Mouse (Mus musculus) liver, embryonic 12.5 days (tissue): ENCODE results near the gene Pygo1. TPM values are rescaled to one million over a fixed set of nuclear protein-coding genes. Genes with fewer than 3 reads are reported as not detected.
A peak's percentile ranks its signal among the peaks of the same experiment; 100 is the strongest.

Experiments used
- ATAC-seq: fragments of 200-750 bp; cut with Nextera tagmentation; 2 replicates; pipeline ENCODE4 v1.8.0; 2017; ENCODE audit warnings: moderate number of reproducible peaks, mild to moderate bottlenecking, moderate library complexity
- H3K27ac ChIP-seq: fragments of 300-500 bp; sonication (generic); 2 replicates; pipeline ENCODE4 v1.5.1; 2016; ENCODE audit warnings: mild to moderate bottlenecking
- H3K27me3 ChIP-seq: fragments of 300-500 bp; sonication (generic); replicated peaks from 2 replicates; pipeline ENCODE4 v1.6.1; 2016; ENCODE audit warnings: mild to moderate bottlenecking, moderate library complexity
- H3K36me3 ChIP-seq: fragments of 300-500 bp; sonication (generic); 2 replicates; pipeline ENCODE4 v1.6.1; 2016; ENCODE audit warnings: mild to moderate bottlenecking, moderate library complexity
- H3K4me1 ChIP-seq: fragments of 300-500 bp; sonication (generic); 2 replicates; pipeline ENCODE4 v1.6.1; 2016
- H3K4me2 ChIP-seq: fragments of 300-500 bp; sonication (generic); 2 replicates; pipeline ENCODE4 v1.6.1; 2016; ENCODE audit warnings: mild to moderate bottlenecking, moderate library complexity
- H3K4me3 ChIP-seq: fragments of 300-500 bp; sonication (generic); 2 replicates; pipeline ENCODE4 v1.5.1; 2016; ENCODE audit warnings: mild to moderate bottlenecking, moderate library complexity
- H3K9ac ChIP-seq: fragments of 300-500 bp; sonication (generic); 2 replicates; pipeline ENCODE4 v1.6.1; 2016; ENCODE audit warnings: mild to moderate bottlenecking, moderate library complexity
- H3K9me3 ChIP-seq: fragments of 300-500 bp; sonication (generic); replicated peaks from 2 replicates; pipeline ENCODE4 v1.6.1; 2016; ENCODE audit warnings: mild to moderate bottlenecking, moderate library complexity
- WGBS: fragments of 180-500 bp; shearing (Covaris S2); methylation state at CpG from one replicate; pipeline ENCODE4 v1.1.7; 2016; ENCODE audit not compliant: insufficient replicate concordance; 5-methylcytosine and 5-hydroxymethylcytosine counted together
- polyA plus RNA-seq: library from polyadenylated mRNA; unstranded; fragments of >200 nt; fragmentation: Nextera tagmentation; extraction: Ambion mirVana; gene quantifications from 2 replicates; pipeline ENCODE4 v1.2.1, GENCODE M21; 2016

The Pygo1 gene
- polyA plus RNA-seq, 1 experiment from 2014 or later = 0.35 TPM

GRCm38 (mm10) chr9:72974734-72975133, 49.3 kb downstream of the Pygo1 start:
- WGBS = 71% methylated on average over 5 of the region's 5 CpGs
- Histone ChIP-seq H3K27me3 (no peaks in the 10 kb centered on the region), H3K36me3 (no peaks in the 10 kb centered on the region), H3K4me3 (no peak overlapping the region), H3K27ac (no peak overlapping the region), H3K9me3 (no peaks in the 10 kb centered on the region), H3K4me2 (no peak overlapping the region), H3K4me1 (no peaks in the 10 kb centered on the region), H3K9ac (no peak overlapping the region)
- ATAC-seq = no peak

- no peak overlapping the region for H3K9ac ChIP-seq
- H3K4me2 ChIP-seq = no peak overlapping the region
- no peaks in the 10 kb centered on the region for H3K36me3 ChIP-seq
- no peaks in the 10 kb centered on the region for H3K4me1 ChIP-seq
- no peaks in the 10 kb centered on the region for H3K27me3 ChIP-seq
- H3K27ac ChIP-seq = no peak overlapping the region
- no peak for ATAC-seq
- WGBS = 65% methylated on average over 1 of the region's 1 CpGs
- no peak overlapping the region for H3K4me3 ChIP-seq
- no peaks in the 10 kb centered on the region for H3K9me3 ChIP-seq
Measured at GRCm38 (mm10) chr9:72975242-72975641, 49.8 kb downstream of the Pygo1 start.

GRCm38 (mm10) chr9:72983066-72983465, 57.6 kb downstream of the Pygo1 start:
- Histone ChIP-seq H3K4me2 (no peak overlapping the region), H3K9me3 (no peaks in the 10 kb centered on the region), H3K9ac (no peak overlapping the region), H3K27ac (no peak overlapping the region), H3K4me1 (peaks cover 19% of the 10 kb centered on the region), H3K36me3 (no peaks in the 10 kb centered on the region), H3K4me3 (no peak overlapping the region), H3K27me3 (no peaks in the 10 kb centered on the region)
- ATAC-seq = no peak
- 45% methylated on average over 2 of the region's 2 CpGs for WGBS

- H3K4me2 ChIP-seq = peak within 1 kb of the TSS; percentile 95
- no peaks in the 10 kb centered on the region for H3K9me3 ChIP-seq
- peak within 1 kb of the TSS; percentile 83 for H3K4me3 ChIP-seq
- H3K27me3 ChIP-seq = no peaks in the 10 kb centered on the region
- WGBS = under 1% methylated on average over 88 of the region's 88 CpGs
- H3K4me1 ChIP-seq = peaks cover 19% of the 10 kb centered on the region
- ATAC-seq = peak; percentile 99
- H3K36me3 ChIP-seq = no peaks in the 10 kb centered on the region
- peak within 1 kb of the TSS; percentile 80 for H3K9ac ChIP-seq
- H3K27ac ChIP-seq = peak within 1 kb of the TSS; percentile 82
Measured at GRCm38 (mm10) chr9:72985250-72986220, 60.1 kb downstream of the Pygo1 start, which contains the start of the genes Ccpg1os and Ccpg1. Gene Ccpg1os, minus strand, starts transcription at chr9:72985382. Gene Ccpg1, plus strand, starts transcription at chr9:72985429.

GRCm38 (mm10) chr9:72987703-72988102, 62.3 kb downstream of the Pygo1 start:
- H3K27me3 ChIP-seq = no peaks in the 10 kb centered on the region
- no peak overlapping the region for H3K4me2 ChIP-seq
- H3K4me3 ChIP-seq = no peak overlapping the region
- H3K9me3 ChIP-seq = no peaks in the 10 kb centered on the region
- no peaks in the 10 kb centered on the region for H3K36me3 ChIP-seq
- peaks cover 19% of the 10 kb centered on the region for H3K4me1 ChIP-seq
- H3K27ac ChIP-seq = no peak overlapping the region
- no peak overlapping the region for H3K9ac ChIP-seq
- no peak for ATAC-seq
- WGBS = 38% methylated on average over 3 of the region's 3 CpGs

GRCm38 (mm10) chr9:72988706-72989105, 63.3 kb downstream of the Pygo1 start:
- no peaks in the 10 kb centered on the region for H3K9me3 ChIP-seq
- peaks cover 19% of the 10 kb centered on the region for H3K4me1 ChIP-seq
- H3K27me3 ChIP-seq = no peaks in the 10 kb centered on the region
- H3K9ac ChIP-seq = no peak overlapping the region
- no peak overlapping the region for H3K4me3 ChIP-seq
- H3K27ac ChIP-seq = no peak overlapping the region
- ATAC-seq = no peak
- no peaks in the 10 kb centered on the region for H3K36me3 ChIP-seq
- 81% methylated on average over 5 of the region's 5 CpGs for WGBS
- no peak overlapping the region for H3K4me2 ChIP-seq

GRCm38 (mm10) chr9:72991420-72991819, 66.0 kb downstream of the Pygo1 start:
- Histone ChIP-seq H3K4me1 (peaks cover 3% of the 10 kb centered on the region), H3K36me3 (no peaks in the 10 kb centered on the region), H3K27me3 (no peaks in the 10 kb centered on the region), H3K27ac (no peak overlapping the region), H3K9ac (no peak overlapping the region), H3K4me3 (no peak overlapping the region), H3K4me2 (no peak overlapping the region), H3K9me3 (no peaks in the 10 kb centered on the region)
- 87% methylated on average over 2 of the region's 2 CpGs for WGBS
- ATAC-seq = no peak

- Histone ChIP-seq H3K27me3 (no peaks in the 10 kb centered on the region), H3K4me3 (no peak overlapping the region), H3K9ac (no peak overlapping the region), H3K27ac (no peak overlapping the region), H3K4me2 (no peak overlapping the region), H3K4me1 (no peaks in the 10 kb centered on the region), H3K9me3 (no peaks in the 10 kb centered on the region), H3K36me3 (no peaks in the 10 kb centered on the region)
- ATAC-seq = no peak
- 73% methylated on average over 5 of the region's 5 CpGs for WGBS
Measured at GRCm38 (mm10) chr9:72992576-72992975, 67.1 kb downstream of the Pygo1 start.

GRCm38 (mm10) chr9:72996167-72996566, 70.7 kb downstream of the Pygo1 start:
- Histone ChIP-seq H3K9ac (no peak overlapping the region), H3K4me2 (no peak overlapping the region), H3K4me3 (no peak overlapping the region), H3K9me3 (no peaks in the 10 kb centered on the region), H3K4me1 (no peaks in the 10 kb centered on the region), H3K27me3 (no peaks in the 10 kb centered on the region), H3K36me3 (no peaks in the 10 kb centered on the region), H3K27ac (no peak overlapping the region)
- ATAC-seq = no peak

GRCm38 (mm10) chr9:72996806-72997205, 71.4 kb downstream of the Pygo1 start:
- Histone ChIP-seq H3K27ac (no peak overlapping the region), H3K27me3 (no peaks in the 10 kb centered on the region), H3K4me1 (no peaks in the 10 kb centered on the region), H3K4me3 (no peak overlapping the region), H3K4me2 (no peak overlapping the region), H3K36me3 (no peaks in the 10 kb centered on the region), H3K9me3 (no peaks in the 10 kb centered on the region), H3K9ac (no peak overlapping the region)
- no peak for ATAC-seq
- 67% methylated on average over 7 of the region's 7 CpGs for WGBS

GRCm38 (mm10) chr9:73000487-73000886, 75.0 kb downstream of the Pygo1 start:
- no peaks in the 10 kb centered on the region for H3K36me3 ChIP-seq
- no peak overlapping the region for H3K9ac ChIP-seq
- H3K4me1 ChIP-seq = no peaks in the 10 kb centered on the region
- no peak overlapping the region for H3K27ac ChIP-seq
- H3K4me2 ChIP-seq = no peak overlapping the region
- no peak for ATAC-seq
- 66% methylated on average over 2 of the region's 2 CpGs for WGBS
- no peaks in the 10 kb centered on the region for H3K9me3 ChIP-seq
- H3K27me3 ChIP-seq = no peaks in the 10 kb centered on the region
- H3K4me3 ChIP-seq = no peak overlapping the region

- H3K27ac ChIP-seq = no peak overlapping the region
Measured at GRCm38 (mm10) chr9:73001314-73002011, 76.0 kb downstream of the Pygo1 start.

More at GRCm38 (mm10) chr9:73001314-73002011, 76.0 kb downstream of the Pygo1 start:
- ATAC-seq = no peak
- Histone ChIP-seq H3K4me2 (no peak overlapping the region), H3K9ac (no peak overlapping the region), H3K4me3 (no peak overlapping the region), H3K36me3 (peaks cover 8% of the 10 kb centered on the region), H3K4me1 (no peaks in the 10 kb centered on the region), H3K9me3 (no peaks in the 10 kb centered on the region), H3K27me3 (no peaks in the 10 kb centered on the region)
- 65% methylated on average over 13 of the region's 13 CpGs for WGBS
